Mouse (Mus musculus): ENCODE data around the gene Dscam.
A peak's percentile ranks its signal among the peaks of the same experiment; 100 is the strongest.

Gene Dscam

GRCm38 (mm10) chr16:96661073-96661472, 509.5 kb downstream of the Dscam start:
- DNase-seq (ENCODE audit: low read depth, low spot score), result no peak

- DNase-seq (ENCODE audit: low read depth, low spot score), result no peak
Observed at GRCm38 (mm10) chr16:96659275-96659674, 511.3 kb downstream of the Dscam start.

GRCm38 (mm10) chr16:96655548-96655947, 515.0 kb downstream of the Dscam start:
- no peak for DNase-seq (ENCODE audit: low read depth, low spot score)

GRCm38 (mm10) chr16:96654054-96654453, 516.5 kb downstream of the Dscam start:
- DNase-seq (ENCODE audit: low read depth, low spot score), result no peak

- DNase-seq (ENCODE audit: low read depth, low spot score), result no peak
Observed at GRCm38 (mm10) chr16:96651444-96651843, 519.1 kb downstream of the Dscam start.

GRCm38 (mm10) chr16:96640101-96640500, 530.5 kb downstream of the Dscam start:
- no peak for DNase-seq (ENCODE audit: low read depth, low spot score)

- no peak for DNase-seq (ENCODE audit: low read depth, low spot score)
Observed at GRCm38 (mm10) chr16:96635916-96636315, 534.6 kb downstream of the Dscam start.

GRCm38 (mm10) chr16:96634791-96635143, 535.8 kb downstream of the Dscam start:
- DNase-seq (ENCODE audit: low read depth, low spot score), result no peak

- DNase-seq (ENCODE audit: low read depth, low spot score), result no peak
Observed at GRCm38 (mm10) chr16:96634097-96634790, 536.3 kb downstream of the Dscam start.

GRCm38 (mm10) chr16:96630241-96630640, 540.3 kb downstream of the Dscam start:
- no peak for DNase-seq (ENCODE audit: low read depth, low spot score)

- no peak for DNase-seq (ENCODE audit: low read depth, low spot score)
Observed at GRCm38 (mm10) chr16:96629623-96630022, 540.9 kb downstream of the Dscam start.

GRCm38 (mm10) chr16:96625468-96625867, 545.1 kb downstream of the Dscam start:
- DNase-seq (ENCODE audit: low read depth, low spot score), result no peak

- DNase-seq (ENCODE audit: low read depth, low spot score), result no peak
Observed at GRCm38 (mm10) chr16:96624570-96625411, 545.8 kb downstream of the Dscam start.

- no peak for DNase-seq (ENCODE audit: low read depth, low spot score)
Observed at GRCm38 (mm10) chr16:96620861-96621260, 549.7 kb downstream of the Dscam start.

GRCm38 (mm10) chr16:96620402-96620801, 550.1 kb downstream of the Dscam start:
- DNase-seq (ENCODE audit: low read depth, low spot score), result no peak

- DNase-seq (ENCODE audit: low read depth, low spot score), result no peak
Observed at GRCm38 (mm10) chr16:96617772-96618171, 552.8 kb downstream of the Dscam start.

- no peak for DNase-seq (ENCODE audit: low read depth, low spot score)
Observed at GRCm38 (mm10) chr16:96613275-96613674, 557.3 kb downstream of the Dscam start.

GRCm38 (mm10) chr16:96610806-96611205, 559.7 kb downstream of the Dscam start:
- peak; percentile 28 for DNase-seq (ENCODE audit: low read depth, low spot score)

GRCm38 (mm10) chr16:96602206-96602605, 568.3 kb downstream of the Dscam start:
- DNase-seq (ENCODE audit: low read depth, low spot score), result no peak

- no peak for DNase-seq (ENCODE audit: low read depth, low spot score)
Observed at GRCm38 (mm10) chr16:96600791-96601190, 569.8 kb downstream of the Dscam start.

GRCm38 (mm10) chr16:96599401-96600060, 571.0 kb downstream of the Dscam start:
- DNase-seq (ENCODE audit: low read depth, low spot score), result no peak

GRCm38 (mm10) chr16:96575841-96576240, 594.7 kb downstream of the Dscam start:
- DNase-seq (ENCODE audit: low read depth, low spot score), result no peak

All from 3T3-L1 (cell line).